Mouse (Mus musculus) myocyte (in vitro differentiated cells): ENCODE data around the gene Zbed4. TPM values are rescaled to one million over a fixed set of nuclear protein-coding genes. Genes with fewer than 3 reads are reported as not detected.

Experiments used
- H3K27me3 ChIP-seq: one replicate; pipeline ENCODE4 v1.6.1; 2011; ENCODE audit not compliant: control insufficient read depth, insufficient read depth, insufficient read length
- H3K36me3 ChIP-seq: one replicate; pipeline ENCODE4 v1.6.1; 2011; ENCODE audit not compliant: control insufficient read depth, insufficient read depth
- H3K4me2 ChIP-seq: one replicate; pipeline ENCODE4 v1.6.1; 2011; ENCODE audit warnings: low read depth, control low read depth
- H3K4me3 ChIP-seq: one replicate; pipeline ENCODE4 v1.5.1; 2011; ENCODE audit warnings: mild to moderate bottlenecking, control low read depth, moderate library complexity
- H3K79me2 ChIP-seq: one replicate; pipeline ENCODE4 v1.6.1; 2011; ENCODE audit not compliant: control insufficient read depth, insufficient read depth
- H3ac ChIP-seq: one replicate; pipeline ENCODE4 v1.6.1; 2011; ENCODE audit not compliant: control insufficient read depth, insufficient read length
- CEBPB ChIP-seq: IDR thresholded peaks from 2 replicates; pipeline ENCODE4 v1.6.1; 2011; ENCODE audit warnings: mild to moderate bottlenecking, moderate library complexity; ENCODE audit not compliant: poor library complexity, insufficient read depth, severe bottlenecking
- E2F4 ChIP-seq: IDR thresholded peaks from one replicate; pipeline ENCODE4 v1.6.1; 2011; ENCODE audit warnings: mild to moderate bottlenecking, control low read depth, moderate library complexity; ENCODE audit not compliant: insufficient read depth
- MAX ChIP-seq: IDR thresholded peaks from one replicate; pipeline ENCODE4 v1.6.1; 2011; ENCODE audit warnings: low read depth, mild to moderate bottlenecking, control low read depth
- MYOD1 ChIP-seq, 3 experiments: IDR thresholded peaks; one replicate each; pipeline ENCODE4 v1.6.1; 2011; ENCODE audit warnings: control low read depth in 2 of 3, low read depth in 2 of 3, mild to moderate bottlenecking in 2 of 3, moderate library complexity in 1 of 3; ENCODE audit not compliant: insufficient read length in 2 of 3, control insufficient read depth in 1 of 3
- MYOG ChIP-seq, 3 experiments: IDR thresholded peaks; one replicate each; pipeline ENCODE4 v1.6.1; 2011; ENCODE audit warnings: control low read depth in 2 of 3, low read depth in 2 of 3, mild to moderate bottlenecking in 2 of 3; ENCODE audit not compliant: insufficient read length in 2 of 3, control insufficient read depth in 1 of 3, insufficient read depth in 1 of 3
- POLR2A ChIP-seq: IDR thresholded peaks from one replicate; pipeline ENCODE4 v1.6.1; 2011; ENCODE audit warnings: low read depth, mild to moderate bottlenecking, control low read depth, moderate library complexity; ENCODE audit not compliant: insufficient read length
- POLR2AphosphoS2 ChIP-seq: IDR thresholded peaks from one replicate; pipeline ENCODE4 v1.6.1; 2011; ENCODE audit warnings: low read depth, control low read depth; ENCODE audit not compliant: insufficient read length
- REST ChIP-seq: IDR thresholded peaks from one replicate; pipeline ENCODE4 v1.6.1; 2011; ENCODE audit warnings: mild to moderate bottlenecking, control low read depth, moderate library complexity; ENCODE audit not compliant: insufficient read depth, insufficient read length
- SRF ChIP-seq: IDR thresholded peaks from one replicate; pipeline ENCODE4 v1.6.1; 2011; ENCODE audit warnings: low read depth; ENCODE audit not compliant: control insufficient read depth, insufficient read length
- TCF12 ChIP-seq: IDR thresholded peaks from one replicate; pipeline ENCODE4 v1.6.1; 2011; ENCODE audit warnings: mild to moderate bottlenecking, control low read depth; ENCODE audit not compliant: poor library complexity, insufficient read depth, severe bottlenecking
- TCF3 ChIP-seq: IDR thresholded peaks from one replicate; pipeline ENCODE4 v1.6.1; 2011; ENCODE audit warnings: low read depth, control low read depth; ENCODE audit not compliant: insufficient read length
- USF1 ChIP-seq: IDR thresholded peaks from one replicate; pipeline ENCODE4 v1.6.1; 2011; ENCODE audit warnings: low read depth, mild to moderate bottlenecking, control low read depth, moderate library complexity
- polyA plus RNA-seq: library from polyadenylated mRNA; unstranded; fragments of >200 nt; fragmentation: generic; extraction: Trizol; gene quantifications from one replicate; pipeline ENCODE4 v1.2.1, GENCODE M21; 2012; ENCODE audit warnings: missing spikeins

Zbed4 gene
- polyA plus RNA-seq, 1 experiment, result 9.5 TPM

GRCm38 (mm10) chr15:88717239-88717638 lies 34.2 kb upstream of the Zbed4 start:
- Histone ChIP-seq H3ac (no peak overlapping the region), H3K79me2 (peaks cover 65% of the 10 kb centered on the region), H3K4me3 (no peak overlapping the region), H3K4me2 (no peak overlapping the region), H3K36me3 (peaks cover 65% of the 10 kb centered on the region), H3K27me3 (no peaks in the 10 kb centered on the region)
- TF ChIP-seq MAX (no peak), CEBPB (no peak), REST (no peak), SRF (no peak), TCF3 (no peak), POLR2AphosphoS2 (no peak), USF1 (no peak), POLR2A (no peak), MYOD1 (IDR thresholded peaks at IDR 0.05; ENCODE audit: control insufficient read depth in 1 of 3, insufficient read length in 2 of 3, low read depth in 2 of 3) (no peak), TCF12 (no peak), E2F4 (no peak), MYOG (IDR thresholded peaks at IDR 0.05; ENCODE audit: control insufficient read depth in 1 of 3, insufficient read depth in 1 of 3, insufficient read length in 2 of 3, low read depth in 2 of 3) (no peak)

GRCm38 (mm10) chr15:88723205-88723604 lies 28.3 kb upstream of the Zbed4 start:
- Histone ChIP-seq H3ac (no peak overlapping the region), H3K36me3 (peaks cover 54% of the 10 kb centered on the region), H3K27me3 (no peaks in the 10 kb centered on the region), H3K79me2 (peaks cover 91% of the 10 kb centered on the region), H3K4me2 (no peak overlapping the region), H3K4me3 (no peak overlapping the region)
- no peak for TF ChIP-seq TCF12
- no peak for TF ChIP-seq USF1
- no peak for TF ChIP-seq MYOD1 (IDR thresholded peaks at IDR 0.05; ENCODE audit: control insufficient read depth in 1 of 3, insufficient read length in 2 of 3, low read depth in 2 of 3)
- TF ChIP-seq POLR2AphosphoS2, result no peak
- TF ChIP-seq TCF3, result no peak
- TF ChIP-seq E2F4, result no peak
- no peak for TF ChIP-seq POLR2A
- no peak for TF ChIP-seq CEBPB
- no peak for TF ChIP-seq MYOG (IDR thresholded peaks at IDR 0.05; ENCODE audit: control insufficient read depth in 1 of 3, insufficient read depth in 1 of 3, insufficient read length in 2 of 3, low read depth in 2 of 3)
- no peak for TF ChIP-seq MAX
- no peak for TF ChIP-seq SRF
- no peak for TF ChIP-seq REST

DNA sequence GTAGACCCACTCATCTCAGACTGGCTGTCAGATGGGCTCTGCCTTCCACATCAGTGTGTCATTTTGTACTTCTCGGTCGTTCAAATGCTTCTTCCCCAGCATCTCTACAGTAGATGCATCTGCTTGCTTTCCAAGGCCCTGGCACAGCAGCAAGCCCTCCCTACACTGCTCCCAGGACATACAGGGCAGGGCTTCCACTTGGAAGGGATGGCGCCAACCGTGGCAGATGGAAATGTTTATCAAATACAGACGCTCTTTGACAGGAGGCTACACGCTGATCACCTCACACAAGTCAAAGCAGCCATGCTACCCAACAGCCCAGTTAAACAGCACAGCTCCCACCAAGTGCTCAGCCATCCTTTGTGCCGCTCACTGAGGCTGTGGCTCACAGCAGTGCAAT lies 27.1 kb upstream of the Zbed4 start:
- Histone ChIP-seq H3K4me3 (no peak overlapping the region), H3K36me3 (peaks cover 63% of the 10 kb centered on the region), H3K27me3 (no peaks in the 10 kb centered on the region), H3K4me2 (no peak overlapping the region), H3ac (no peak overlapping the region), H3K79me2 (peaks cover 91% of the 10 kb centered on the region)
- no peak for TF ChIP-seq TCF3
- no peak for TF ChIP-seq TCF12
- TF ChIP-seq POLR2AphosphoS2, result no peak
- no peak for TF ChIP-seq SRF
- no peak for TF ChIP-seq REST
- no peak for TF ChIP-seq USF1
- no peak for TF ChIP-seq POLR2A
- no peak for TF ChIP-seq MYOG (IDR thresholded peaks at IDR 0.05; ENCODE audit: control insufficient read depth in 1 of 3, insufficient read depth in 1 of 3, insufficient read length in 2 of 3, low read depth in 2 of 3)
- no peak for TF ChIP-seq MYOD1 (IDR thresholded peaks at IDR 0.05; ENCODE audit: control insufficient read depth in 1 of 3, insufficient read length in 2 of 3, low read depth in 2 of 3)
- TF ChIP-seq E2F4, result no peak
- no peak for TF ChIP-seq MAX
- no peak for TF ChIP-seq CEBPB

DNA sequence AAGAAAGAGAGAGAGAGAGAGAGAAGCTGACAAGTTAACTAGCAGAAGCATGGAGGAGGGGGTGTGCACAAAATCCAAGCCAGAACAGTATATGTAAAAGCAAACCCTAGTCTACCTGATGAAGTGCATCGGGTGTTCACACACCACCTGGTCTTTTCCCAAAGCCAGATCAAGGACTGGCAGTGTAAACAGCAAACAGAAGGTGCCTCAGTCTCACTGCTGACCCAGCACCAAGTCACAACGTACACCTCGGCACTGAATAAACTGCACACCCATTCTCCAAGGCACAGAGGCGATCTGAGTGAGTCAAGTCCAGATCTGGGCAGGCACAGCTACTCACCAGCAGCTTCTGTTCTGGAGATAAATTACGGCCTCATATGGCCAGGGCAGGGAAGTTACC lies 26.4 kb upstream of the Zbed4 start:
- peaks cover 70% of the 10 kb centered on the region for H3K36me3 ChIP-seq
- peaks cover 91% of the 10 kb centered on the region for H3K79me2 ChIP-seq
- TF ChIP-seq POLR2A, result no peak
- TF ChIP-seq REST, result no peak
- no peak for TF ChIP-seq MYOG (IDR thresholded peaks at IDR 0.05; ENCODE audit: control insufficient read depth in 1 of 3, insufficient read depth in 1 of 3, insufficient read length in 2 of 3, low read depth in 2 of 3)
- no peak for TF ChIP-seq SRF
- no peak for TF ChIP-seq E2F4
- no peak for TF ChIP-seq USF1
- TF ChIP-seq CEBPB, result no peak
- TF ChIP-seq MAX, result no peak
- TF ChIP-seq TCF12, result no peak
- TF ChIP-seq TCF3, result no peak
- TF ChIP-seq POLR2AphosphoS2, result no peak
- TF ChIP-seq MYOD1 (IDR thresholded peaks at IDR 0.05; ENCODE audit: control insufficient read depth in 1 of 3, insufficient read length in 2 of 3, low read depth in 2 of 3), result no peak
- no peaks in the 10 kb centered on the region for H3K27me3 ChIP-seq
- H3K4me2 ChIP-seq, result no peak overlapping the region
- no peak overlapping the region for H3ac ChIP-seq
- H3K4me3 ChIP-seq, result no peak overlapping the region
